Mouse (Mus musculus) lung, adult 2 months (tissue): ENCODE results near the gene Atp13a1. TPM values are rescaled to one million over a fixed set of nuclear protein-coding genes. Genes with fewer than 3 reads are reported as not detected.

Experiments
- DNase-seq: peaks from one replicate; pipeline ENCODE4 v3.0.0; 2022
- H3K4me1 ChIP-seq: fragments of 200-500 bp; 2 replicates; pipeline ENCODE4 v1.6.1; 2011; ENCODE audit warnings: low read length; ENCODE audit not compliant: control insufficient read depth, insufficient read depth
- H3K4me3 ChIP-seq: fragments of 200-500 bp; replicated peaks from 2 replicates; pipeline ENCODE3; 2011; ENCODE audit warnings: low read depth, mild to moderate bottlenecking, control low read depth, low read length; ENCODE audit errors: extremely low read depth
- CTCF ChIP-seq: fragments of 200-500 bp; IDR thresholded peaks from 2 replicates; pipeline ENCODE4 v1.5.1; 2011; ENCODE audit warnings: mild to moderate bottlenecking, low read length, control low read depth; ENCODE audit not compliant: insufficient read depth
- POLR2A ChIP-seq: fragments of 200-500 bp; IDR thresholded peaks from 2 replicates; pipeline ENCODE4 v1.6.1; 2011; ENCODE audit warnings: low read depth, mild to moderate bottlenecking, control low read depth, low read length, borderline replicate concordance; ENCODE audit errors: extremely low read depth
- WGBS: fragments of 180-500 bp; shearing (Covaris S2); methylation state at CpG from one replicate; pipeline ENCODE4 v1.1.7; 2018; 5-methylcytosine and 5-hydroxymethylcytosine counted together
- polyA plus RNA-seq: library from polyadenylated mRNA; depleted of rRNA; stranded (reverse); fragments of >200 nt; gene quantifications from 2 replicates; pipeline ENCODE4 v1.2.3, GENCODE M21; 2012; rRNA removed

Atp13a1 gene
- polyA plus RNA-seq = 65.7 and 70.8 TPM in 2 replicates

DNA sequence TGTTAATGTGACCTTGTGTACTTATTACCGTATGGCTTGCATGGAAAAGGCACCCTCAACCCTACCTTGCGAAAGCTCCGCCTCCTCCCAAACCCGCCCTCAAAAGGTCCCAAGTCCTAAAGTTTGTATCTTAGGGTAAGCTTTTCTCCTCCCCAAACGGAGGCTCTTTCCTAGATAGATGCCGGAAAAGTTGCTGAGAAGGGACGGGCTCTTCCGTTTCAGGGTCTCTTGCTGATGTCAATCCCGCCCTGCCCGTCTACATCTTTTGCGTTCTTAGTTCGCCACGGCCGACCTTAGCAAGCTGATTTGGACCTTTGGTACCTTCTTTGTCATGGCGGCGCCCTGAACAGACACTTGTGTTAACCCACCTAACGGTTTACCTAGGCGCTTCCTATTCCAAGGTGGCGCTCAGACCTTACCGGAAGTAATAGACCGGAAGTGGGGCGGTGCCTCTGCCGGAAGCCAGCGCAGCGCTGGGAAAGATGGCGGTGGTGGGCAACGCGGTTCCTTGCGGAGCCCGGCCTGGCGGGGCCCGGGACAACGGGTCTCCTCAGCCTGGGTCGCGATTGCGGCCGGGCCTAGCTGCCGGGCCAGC is at the start of gene Atp13a1, which contains the start of gene Zfp866:
Atp13a1 (plus strand) TSS at position 391 of the 595 bp plus-strand sequence.
Zfp866 (minus strand) TSS at position 406 of the 595 bp plus-strand sequence.
- peak; percentile 90 for DNase-seq
- Histone ChIP-seq H3K4me3 (peak within 1 kb of the TSS; percentile 93), H3K4me1 (peaks cover 3% of the 10 kb centered on the region; the same call in 1 of the 2 replicates)
- TF ChIP-seq CTCF (no peak), POLR2A (peak; percentile 86)
- WGBS = under 1% methylated on average over 38 of the region's 38 CpGs

DNA sequence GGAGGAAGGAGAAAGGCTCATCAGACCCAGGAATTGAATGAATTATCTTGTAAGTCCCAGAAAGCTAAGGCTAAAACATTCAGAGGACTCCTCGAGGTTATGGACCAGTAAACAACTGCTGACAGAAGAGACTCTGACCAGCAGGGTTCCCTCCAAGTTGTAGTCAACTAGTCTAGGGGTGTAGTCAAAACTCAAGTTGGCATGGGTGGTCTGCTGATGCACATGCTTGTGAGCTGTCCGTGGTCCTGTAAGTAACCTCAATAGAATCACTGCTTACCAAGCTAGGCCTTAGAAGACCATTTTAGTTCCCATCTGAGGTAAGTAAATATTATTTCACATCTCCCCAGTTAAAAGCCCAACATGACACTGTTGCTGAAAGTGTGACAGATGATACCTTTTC is 49.7 kb upstream of the Atp13a1 start:
- TF ChIP-seq POLR2A (no peak), CTCF (no peak)
- no peak for DNase-seq
- no peaks in the 10 kb centered on the region for H3K4me1 ChIP-seq
- H3K4me3 ChIP-seq = no peak overlapping the region
- 79% methylated on average over 2 of the region's 2 CpGs for WGBS

- TF ChIP-seq CTCF (no peak), POLR2A (peak; percentile 100)
- 3% methylated on average over 48 of the region's 48 CpGs for WGBS
- peak within 1 kb of the TSS; percentile 92 for H3K4me3 ChIP-seq
- DNase-seq = peak; percentile 98
- H3K4me1 ChIP-seq = no peaks in the 10 kb centered on the region
Measured at GRCm38 (mm10) chr8:69749544-69750454, 41.2 kb upstream of the Atp13a1 start, which contains the start of gene Zfp963. Gene Zfp963, minus strand, starts transcription at chr8:69749970.

GRCm38 (mm10) chr8:69752437-69752836 is 38.5 kb upstream of the Atp13a1 start:
- TF ChIP-seq POLR2A = no peak
- 89% methylated on average over 2 of the region's 2 CpGs for WGBS
- DNase-seq = no peak

GRCm38 (mm10) chr8:69758316-69758715 is 32.6 kb upstream of the Atp13a1 start:
- DNase-seq = no peak
- no peaks in the 10 kb centered on the region for H3K4me1 ChIP-seq
- WGBS = 90% methylated on average over 5 of the region's 5 CpGs
- H3K4me3 ChIP-seq = no peak overlapping the region
- TF ChIP-seq CTCF (no peak), POLR2A (no peak)

More at GRCm38 (mm10) chr8:69752437-69752836, 38.5 kb upstream of the Atp13a1 start:
- Histone ChIP-seq H3K4me3 (no peak overlapping the region), H3K4me1 (no peaks in the 10 kb centered on the region)

DNA sequence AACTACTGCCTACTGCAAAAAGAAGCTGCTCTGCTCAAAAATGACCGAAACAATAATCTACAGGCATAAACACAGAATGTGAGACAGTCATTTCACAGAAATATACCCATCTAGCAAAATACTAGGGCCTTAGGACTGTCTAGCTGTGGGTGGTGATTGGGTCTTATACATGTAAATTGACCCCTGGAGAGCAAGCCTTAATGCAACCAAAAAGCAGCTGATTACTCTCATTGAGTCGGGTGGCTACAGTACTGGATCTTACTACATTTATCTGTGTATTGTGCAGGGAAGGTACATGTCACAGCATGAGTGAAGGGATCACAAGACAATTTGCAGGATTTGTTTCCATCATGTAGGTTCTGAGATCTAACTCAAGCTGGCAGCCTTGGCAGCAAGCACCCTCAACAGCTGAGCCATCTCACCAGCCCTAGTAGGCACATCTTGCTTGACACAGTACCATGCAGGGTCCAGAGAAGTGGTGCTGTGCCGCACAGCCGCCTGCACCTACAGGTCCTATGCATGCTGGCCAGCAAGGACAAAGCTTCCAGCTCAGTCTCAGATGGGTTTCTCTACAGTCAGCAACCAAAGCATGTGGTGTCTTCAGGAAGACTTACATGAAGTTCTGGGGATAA is 29.0 kb upstream of the Atp13a1 start:
- 97% methylated on average over 4 of the region's 4 CpGs for WGBS
- Histone ChIP-seq H3K4me1 (no peaks in the 10 kb centered on the region), H3K4me3 (no peak overlapping the region)
- DNase-seq = no peak
- TF ChIP-seq CTCF = no peak
- no peak for TF ChIP-seq POLR2A

DNA sequence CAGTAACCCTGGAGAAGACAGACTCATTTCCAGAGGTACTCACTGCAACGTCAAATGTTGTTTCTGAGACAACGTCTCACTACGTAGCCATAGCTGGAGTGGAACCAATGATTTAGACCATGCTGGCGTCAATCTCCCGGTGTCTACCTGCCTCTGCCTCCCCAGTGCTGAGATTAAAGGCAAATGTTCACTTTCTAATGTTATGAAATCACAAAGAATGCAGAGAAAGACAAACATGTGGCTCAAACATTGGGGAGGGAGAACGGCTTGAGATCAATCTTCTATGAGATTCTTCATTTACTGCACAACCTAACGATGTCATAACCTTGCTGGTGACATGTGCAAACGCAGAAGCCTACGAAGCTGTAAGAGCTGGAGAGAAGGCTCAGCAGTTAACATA is 19.7 kb upstream of the Atp13a1 start:
- H3K4me3 ChIP-seq = no peak overlapping the region
- DNase-seq = no peak
- H3K4me1 ChIP-seq = peaks cover 4% of the 10 kb centered on the region
- whole genome bisulfite sequencing = 75% methylated on average over 9 of the region's 9 CpGs
- no peak for TF ChIP-seq POLR2A
- no peak for TF ChIP-seq CTCF

- no peak overlapping the region for H3K4me3 ChIP-seq
- H3K4me1 ChIP-seq = peaks cover 4% of the 10 kb centered on the region
- TF ChIP-seq CTCF (no peak), POLR2A (no peak)
- no peak for DNase-seq
- 84% methylated on average over 2 of the region's 2 CpGs for WGBS
Measured at GRCm38 (mm10) chr8:69772106-69772505, 18.9 kb upstream of the Atp13a1 start.

GRCm38 (mm10) chr8:69774503-69775148 is 16.3 kb upstream of the Atp13a1 start, which contains the start of gene Gm20422:
Gene Gm20422, minus strand, starts transcription at chr8:69774886.
- TF ChIP-seq POLR2A (peak; percentile 98), CTCF (no peak)
- WGBS = under 1% methylated on average over 41 of the region's 41 CpGs
- peaks cover 4% of the 10 kb centered on the region for H3K4me1 ChIP-seq

More at GRCm38 (mm10) chr8:69774503-69775148, 16.3 kb upstream of the Atp13a1 start, which contains the start of gene Gm20422:
- peak; percentile 88 for DNase-seq
- peak within 1 kb of the TSS; percentile 93 for H3K4me3 ChIP-seq
